Mouse (Mus musculus): Measurements from ENCODE around the gene Gpa33.

DNA sequence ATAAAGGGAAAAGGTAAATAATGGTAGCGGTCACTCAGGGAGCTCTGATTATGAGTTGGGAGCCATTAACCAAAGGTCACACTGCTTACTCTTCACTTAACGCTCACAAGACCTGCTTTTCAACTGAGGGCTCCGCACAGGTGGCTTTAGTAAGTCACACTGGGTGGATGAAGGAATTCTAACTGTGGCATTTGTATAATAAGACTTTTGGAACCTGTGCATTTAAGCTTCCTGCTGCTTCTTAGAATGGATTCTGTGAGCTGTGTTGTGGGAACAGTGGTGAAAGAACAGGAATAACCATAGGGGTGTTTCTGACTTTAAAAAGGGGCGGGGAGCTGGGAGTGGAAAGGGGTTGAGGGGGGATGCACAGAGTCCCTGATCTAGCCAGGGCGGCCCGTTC lies 12.3 kb downstream of the Gpa33 start:
- TF ChIP-seq MEF2A (IDR thresholded peaks at IDR 0.05; ENCODE audit: borderline replicate concordance, low read depth, low read length) (no peak), CTCF (conservative IDR thresholded peaks at IDR 0.05 in 1 of 2, IDR thresholded peaks at IDR 0.05 in 1 of 2; ENCODE audit: low read depth in 2 of 2, low read length in 2 of 2) (no peak), ZKSCAN1 (IDR thresholded peaks at IDR 0.05; ENCODE audit: borderline replicate concordance, low read depth, low read length) (no peak), E2F4 (IDR thresholded peaks at IDR 0.05; ENCODE audit: insufficient replicate concordance, low read depth, low read length) (no peak), ZC3H11A (IDR thresholded peaks at IDR 0.05; ENCODE audit: low read depth, low read length) (no peak), RAD21 (IDR thresholded peaks at IDR 0.05; ENCODE audit: low read depth, low read length) (no peak), HCFC1 (IDR thresholded peaks at IDR 0.05; ENCODE audit: low read depth, low read length) (no peak), POLR2AphosphoS2 (IDR thresholded peaks at IDR 0.05; ENCODE audit: low read depth, low read length) (no peak), POLR2A (IDR thresholded peaks at IDR 0.05; ENCODE audit: low read depth, low read length) (no peak)

Measured in CH12.LX (cell line).